Mouse (Mus musculus) embryonic facial prominence, embryonic 10.5 days (tissue): Measurements from ENCODE around the gene Cxcl16. TPM values are rescaled to one million over a fixed set of nuclear protein-coding genes. Genes with fewer than 3 reads are reported as not detected.

Experiments used
- DNase-seq: peaks from one replicate; pipeline ENCODE4 v3.0.0-alpha.2; 2017; ENCODE audit warnings: low spot score
- H3K27ac ChIP-seq: fragments of 300-500 bp; sonication (generic); replicated peaks from 2 replicates; pipeline ENCODE4 v1.5.1; 2016; ENCODE audit warnings: mild to moderate bottlenecking
- H3K27me3 ChIP-seq: fragments of 300-500 bp; sonication (generic); replicated peaks from 2 replicates; pipeline ENCODE4 v1.6.1; 2016; ENCODE audit warnings: low read depth, mild to moderate bottlenecking; ENCODE audit not compliant: poor library complexity, severe bottlenecking
- H3K36me3 ChIP-seq: fragments of 300-500 bp; sonication (generic); replicated peaks from 2 replicates; pipeline ENCODE4 v1.6.1; 2016; ENCODE audit warnings: mild to moderate bottlenecking, moderate library complexity
- H3K4me1 ChIP-seq: fragments of 300-500 bp; sonication (generic); 2 replicates; pipeline ENCODE4 v1.6.1; 2016
- H3K4me3 ChIP-seq: fragments of 300-500 bp; sonication (generic); 2 replicates; pipeline ENCODE4 v1.5.1; 2016; ENCODE audit warnings: mild to moderate bottlenecking, moderate library complexity
- H3K9me3 ChIP-seq: fragments of 300-500 bp; sonication (generic); 2 replicates; pipeline ENCODE4 v1.6.1; 2016; ENCODE audit warnings: mild to moderate bottlenecking
- WGBS: fragments of 180-500 bp; shearing (Covaris S2); methylation state at CpG from one replicate; pipeline ENCODE4 v1.1.7; 2016; 5-methylcytosine and 5-hydroxymethylcytosine counted together
- polyA plus RNA-seq: library from polyadenylated mRNA; unstranded; fragments of >200 nt; fragmentation: Nextera tagmentation; extraction: Ambion mirVana; gene quantifications from 2 replicates; pipeline ENCODE4 v1.2.1, GENCODE M21; 2016

Cxcl16 gene
- polyA plus RNA-seq, result 0.39 and 0.65 TPM in 2 replicates

DNA sequence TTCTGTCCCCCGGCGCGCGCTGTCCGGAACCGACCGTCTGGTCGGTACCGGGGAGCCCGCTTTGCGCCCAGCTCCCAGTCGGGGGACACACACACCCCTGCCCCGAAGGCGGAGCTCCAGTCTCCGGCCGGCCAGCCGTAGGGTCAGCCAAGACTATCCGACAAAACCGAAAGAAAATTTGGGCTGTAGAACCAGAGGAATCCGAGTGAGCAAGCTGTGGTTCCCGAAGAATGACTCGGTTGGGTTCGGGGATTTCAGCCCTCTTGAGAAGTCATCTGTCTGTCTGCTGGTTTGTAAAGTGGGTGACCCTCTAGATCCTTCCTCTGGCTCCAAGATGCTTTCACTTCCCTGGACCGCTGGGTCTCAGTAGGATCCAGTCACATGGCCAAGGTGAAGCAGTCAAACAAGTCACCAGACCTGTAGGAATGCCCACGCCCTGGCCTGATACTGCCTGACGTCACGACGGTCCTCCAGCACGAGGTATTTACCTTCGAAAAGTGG is at the start of gene Cxcl16:
Gene Cxcl16 (minus strand): TSS at position 384 of the 501 bp plus-strand sequence.
- Histone ChIP-seq H3K27me3 (peaks cover 71% of the 10 kb centered on the region), H3K4me3 (peak within 1 kb of the TSS; percentile 65), H3K4me1 (peaks cover 19% of the 10 kb centered on the region), H3K27ac (peak within 1 kb of the TSS; percentile 44; the same call in 1 of the 2 replicates), H3K36me3 (peaks cover 7% of the 10 kb centered on the region; the same call in 1 of the 2 replicates), H3K9me3 (no peaks in the 10 kb centered on the region)
- 5% methylated on average over 30 of the region's 30 CpGs for WGBS
- DNase-seq, result peak; percentile 41

DNA sequence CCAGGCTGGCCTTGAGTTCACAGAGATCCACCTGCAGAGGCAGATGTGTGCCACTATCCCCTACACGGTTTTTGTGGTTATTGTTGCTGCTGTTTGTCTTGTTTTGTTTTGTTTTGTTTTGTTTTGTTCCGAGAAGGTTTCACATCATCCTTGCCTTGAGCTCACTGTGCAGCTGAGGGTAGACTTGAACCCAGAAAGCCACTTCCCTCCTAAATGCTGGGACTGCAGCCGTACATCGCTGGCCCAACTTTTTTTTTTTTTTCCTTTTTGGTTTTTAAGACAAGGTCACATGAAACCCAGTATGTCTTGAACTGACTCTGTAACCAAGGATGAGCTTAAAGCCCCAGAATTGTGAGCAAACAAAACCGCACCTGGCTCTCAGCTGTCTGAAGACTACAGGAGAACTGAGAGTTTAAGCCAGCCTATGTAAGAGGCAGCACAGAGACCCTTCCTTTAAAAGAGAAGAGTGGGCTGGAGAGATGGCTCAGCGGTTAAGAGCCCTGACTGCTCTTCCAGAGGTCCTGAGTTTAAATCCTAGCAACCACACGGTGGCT is 47.3 kb upstream of the Cxcl16 start:
- WGBS, result 75% methylated on average over 7 of the region's 7 CpGs
- DNase-seq, result no peak
- Histone ChIP-seq H3K9me3 (no peaks in the 10 kb centered on the region), H3K27ac (no peak overlapping the region), H3K4me3 (no peak overlapping the region), H3K27me3 (peaks cover 17% of the 10 kb centered on the region), H3K4me1 (peaks cover 21% of the 10 kb centered on the region), H3K36me3 (no peaks in the 10 kb centered on the region)

DNA sequence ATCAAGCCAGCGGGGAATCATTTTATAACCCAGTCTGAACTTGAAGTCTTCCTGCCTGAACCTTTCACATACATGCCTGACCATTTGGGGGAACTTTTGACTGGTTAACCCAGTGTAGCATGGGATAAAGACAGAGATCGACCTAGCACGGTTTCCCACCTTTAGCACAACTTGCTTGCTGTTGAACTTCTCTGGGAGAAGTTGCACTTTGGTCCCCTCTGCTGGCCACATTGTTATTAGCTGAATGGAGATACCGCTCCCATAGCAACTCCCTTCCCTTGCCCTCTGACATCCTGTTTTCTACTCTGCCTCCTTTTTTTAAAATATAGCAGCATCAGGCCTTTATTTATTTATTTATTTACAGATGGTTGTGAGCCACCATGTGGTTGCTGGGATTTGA is 46.6 kb upstream of the Cxcl16 start:
- H3K36me3 ChIP-seq, result no peaks in the 10 kb centered on the region
- H3K27ac ChIP-seq, result no peak overlapping the region
- whole genome bisulfite sequencing, result 28% methylated on average over 4 of the region's 4 CpGs

DNA sequence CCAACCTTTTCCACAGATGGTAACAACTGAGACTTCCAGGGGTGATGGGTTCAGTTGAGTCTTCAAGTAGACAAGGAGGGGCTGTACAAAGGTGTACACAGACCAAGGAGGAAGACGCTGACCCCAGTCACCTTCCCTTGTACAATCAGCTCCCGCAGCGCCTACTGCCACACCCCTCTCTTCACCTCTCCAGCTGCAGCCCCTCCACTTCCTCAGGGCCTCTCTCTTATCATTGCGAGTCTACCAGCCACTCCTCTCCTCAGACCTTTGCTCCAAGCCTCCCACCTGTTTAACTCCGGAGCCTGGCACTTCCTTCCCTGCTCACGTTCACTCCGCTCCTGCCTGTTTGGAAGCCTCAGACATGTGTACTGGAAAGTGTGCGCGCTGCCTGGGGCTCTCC is 45.2 kb upstream of the Cxcl16 start, which contains the start of gene Tm4sf5:
Gene Tm4sf5 (plus strand): TSS at position 275 of the 400 bp plus-strand sequence.
- peaks cover 7% of the 10 kb centered on the region for H3K4me1 ChIP-seq
- 78% methylated on average over 9 of the region's 9 CpGs for WGBS
- no peaks in the 10 kb centered on the region for H3K36me3 ChIP-seq
- peaks cover 13% of the 10 kb centered on the region for H3K27me3 ChIP-seq
- H3K4me3 ChIP-seq, result no peak within 1 kb of the TSS
- H3K9me3 ChIP-seq, result no peaks in the 10 kb centered on the region
- no peak for DNase-seq
- no peak within 1 kb of the TSS for H3K27ac ChIP-seq

More for the DNA sequence above, 46.6 kb upstream of the Cxcl16 start:
- peaks cover 17% of the 10 kb centered on the region for H3K27me3 ChIP-seq
- H3K9me3 ChIP-seq, result no peaks in the 10 kb centered on the region
- H3K4me3 ChIP-seq, result no peak overlapping the region
- DNase-seq, result peak; percentile 63
- H3K4me1 ChIP-seq, result peaks cover 19% of the 10 kb centered on the region

DNA sequence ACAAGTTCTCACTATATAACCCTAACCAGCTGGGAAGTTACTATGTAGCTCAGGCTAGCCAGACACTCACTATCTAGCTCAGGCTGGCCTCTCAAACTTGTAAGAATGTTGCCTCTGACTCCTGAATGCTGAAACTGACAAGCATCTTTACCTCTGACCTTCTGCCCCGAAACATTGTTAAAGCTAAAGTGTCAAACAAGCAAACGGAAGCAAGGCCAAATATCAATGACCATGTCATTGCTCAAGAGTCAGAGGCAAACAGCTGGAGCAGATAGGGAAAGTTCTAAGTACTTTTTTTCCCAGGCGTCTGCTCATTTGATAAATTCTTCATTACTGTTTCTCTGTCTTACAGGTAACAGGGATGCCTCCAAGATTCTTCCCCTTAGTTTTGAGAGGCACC is 42.2 kb upstream of the Cxcl16 start:
- H3K4me1 ChIP-seq, result no peaks in the 10 kb centered on the region
- no peak overlapping the region for H3K4me3 ChIP-seq
- no peaks in the 10 kb centered on the region for H3K9me3 ChIP-seq
- H3K27ac ChIP-seq, result no peak overlapping the region
- no peak for DNase-seq
- WGBS, result 69% methylated on average over 3 of the region's 3 CpGs
- no peaks in the 10 kb centered on the region for H3K27me3 ChIP-seq
- no peaks in the 10 kb centered on the region for H3K36me3 ChIP-seq

DNA sequence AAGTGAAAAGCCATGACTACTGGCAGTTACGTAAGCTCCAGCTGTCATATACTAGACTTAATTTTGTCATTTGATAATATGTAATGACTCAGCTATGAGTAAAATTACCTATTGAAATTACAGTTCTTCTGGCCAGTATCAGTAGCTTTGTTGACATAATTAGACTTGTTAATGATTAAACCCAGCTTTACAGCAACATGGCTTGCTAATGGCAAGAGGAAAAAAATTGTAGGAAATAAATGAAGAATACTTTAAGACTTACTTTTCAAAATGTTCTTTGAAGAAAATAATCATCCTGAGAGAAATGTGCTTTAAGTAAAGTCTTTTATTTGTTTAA is 40.7 kb upstream of the Cxcl16 start:
- WGBS, result 90% methylated on average over 1 of the region's 1 CpGs
- no peak for DNase-seq
- no peak overlapping the region for H3K27ac ChIP-seq

DNA sequence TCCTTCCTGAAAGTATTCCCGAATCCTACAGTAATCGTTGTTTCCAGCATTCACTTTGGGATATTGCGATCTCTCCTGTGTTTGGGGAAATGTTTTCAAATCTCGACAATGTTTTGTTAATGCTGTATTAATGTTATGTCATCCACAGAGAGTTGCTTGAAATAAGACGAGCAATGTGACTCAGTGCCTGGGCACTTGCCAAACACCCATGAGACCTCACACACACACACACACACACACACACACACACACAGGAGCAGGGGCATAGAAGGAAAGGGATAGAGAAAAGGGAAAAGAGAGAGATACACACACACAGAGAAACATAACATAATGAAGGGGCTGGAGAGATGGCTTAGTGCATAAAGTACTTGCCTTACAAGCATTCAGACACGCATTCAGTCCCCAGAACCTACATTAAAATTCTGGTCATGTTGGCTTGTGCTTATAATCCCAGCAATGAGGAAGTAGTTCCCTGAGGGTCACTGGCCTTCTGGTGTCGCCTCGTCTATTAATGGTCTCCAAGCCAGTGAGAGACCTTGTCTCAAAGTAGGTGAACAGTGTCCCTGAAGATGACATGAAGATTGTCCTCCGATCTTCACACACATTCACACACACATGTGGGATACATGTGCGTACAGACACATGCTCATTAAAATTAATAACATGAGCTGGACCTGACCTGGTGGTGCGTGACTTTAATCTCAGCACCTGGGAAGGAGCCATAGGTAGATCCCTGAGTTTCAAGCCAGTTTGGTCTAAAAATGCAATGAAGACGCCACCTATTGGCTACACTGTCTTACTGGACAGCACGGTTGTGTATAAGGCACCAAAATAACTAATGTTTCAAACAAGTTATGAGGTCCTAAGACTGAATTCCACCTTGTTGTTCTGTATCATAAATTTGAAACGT is 40.0 kb upstream of the Cxcl16 start:
- Histone ChIP-seq H3K27me3 (no peaks in the 10 kb centered on the region), H3K27ac (no peak overlapping the region)
- DNase-seq, result no peak

More for the DNA sequence above, 40.7 kb upstream of the Cxcl16 start:
- no peaks in the 10 kb centered on the region for H3K36me3 ChIP-seq
- no peaks in the 10 kb centered on the region for H3K9me3 ChIP-seq
- no peak overlapping the region for H3K4me3 ChIP-seq
- H3K27me3 ChIP-seq, result no peaks in the 10 kb centered on the region
- H3K4me1 ChIP-seq, result no peaks in the 10 kb centered on the region

DNA sequence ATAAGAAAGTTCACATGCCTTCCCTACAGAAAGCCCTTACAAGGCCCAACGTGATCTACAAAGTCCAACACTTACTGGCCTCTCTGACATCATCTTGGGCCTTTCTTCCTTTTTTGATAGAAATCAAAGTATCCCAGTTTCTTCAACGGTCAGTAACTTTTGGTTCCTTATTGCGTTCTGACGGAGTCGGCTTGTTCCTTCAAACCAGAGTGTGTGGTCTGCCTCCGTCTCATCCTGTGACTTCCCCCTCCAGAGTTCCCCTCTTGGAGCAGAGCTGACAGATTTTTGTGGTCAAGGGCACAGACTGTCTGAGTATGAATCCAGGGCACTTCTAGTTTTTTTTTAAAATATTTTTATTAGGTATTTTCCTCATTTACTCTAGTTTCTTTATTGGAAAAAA is 29.9 kb upstream of the Cxcl16 start:
- WGBS, result 85% methylated on average over 6 of the region's 6 CpGs
- Histone ChIP-seq H3K36me3 (no peaks in the 10 kb centered on the region), H3K4me3 (no peak overlapping the region), H3K9me3 (no peaks in the 10 kb centered on the region), H3K27ac (no peak overlapping the region), H3K27me3 (no peaks in the 10 kb centered on the region), H3K4me1 (no peaks in the 10 kb centered on the region)
- no peak for DNase-seq

More for the DNA sequence above, 40.0 kb upstream of the Cxcl16 start:
- Histone ChIP-seq H3K4me1 (no peaks in the 10 kb centered on the region), H3K4me3 (no peak overlapping the region), H3K36me3 (no peaks in the 10 kb centered on the region), H3K9me3 (no peaks in the 10 kb centered on the region)
- WGBS, result 77% methylated on average over 14 of the region's 14 CpGs

DNA sequence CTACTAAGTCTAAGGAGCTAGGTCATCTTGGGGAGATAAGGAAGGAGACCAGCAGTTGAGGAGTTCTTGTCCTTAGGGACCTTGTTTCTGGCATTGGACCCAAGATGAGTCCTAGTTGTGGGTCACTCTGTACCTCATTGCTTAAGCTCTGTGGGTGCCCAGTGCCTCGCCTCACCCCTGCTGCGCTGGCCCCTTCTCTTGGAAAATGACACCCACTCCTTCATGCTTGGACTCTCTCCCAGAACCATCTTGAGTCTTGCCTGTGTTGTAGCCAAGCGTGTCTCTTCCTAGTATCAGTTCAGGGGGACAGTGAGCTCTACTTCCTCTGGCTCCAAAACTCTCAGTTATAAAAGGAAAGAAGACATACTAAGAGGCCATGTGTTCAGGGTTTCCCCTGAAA is 29.4 kb upstream of the Cxcl16 start:
- no peak for DNase-seq
- Histone ChIP-seq H3K27me3 (no peaks in the 10 kb centered on the region), H3K4me1 (no peaks in the 10 kb centered on the region), H3K27ac (no peak overlapping the region), H3K4me3 (no peak overlapping the region), H3K9me3 (no peaks in the 10 kb centered on the region), H3K36me3 (no peaks in the 10 kb centered on the region)
- WGBS, result 88% methylated on average over 3 of the region's 3 CpGs

DNA sequence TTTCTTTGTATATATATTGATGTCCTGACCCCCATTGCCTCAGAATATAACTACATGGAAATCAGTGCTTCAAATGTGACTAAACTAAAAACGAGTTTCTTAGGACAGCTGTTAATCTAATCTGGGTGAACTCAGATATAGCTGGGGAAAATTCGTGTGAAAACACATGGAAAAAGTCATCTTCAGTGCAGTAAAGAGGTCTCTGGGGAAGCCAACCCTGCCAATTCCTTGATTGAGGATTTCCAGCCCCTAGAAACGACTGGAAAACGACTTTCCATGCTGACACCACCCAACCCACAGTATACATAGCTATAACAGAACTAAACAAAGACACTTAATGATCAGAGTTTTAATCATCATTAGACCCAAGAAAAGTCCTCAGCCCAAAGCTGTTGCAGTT is 28.0 kb upstream of the Cxcl16 start:
- H3K4me1 ChIP-seq, result no peaks in the 10 kb centered on the region
- no peak for DNase-seq
- no peak overlapping the region for H3K4me3 ChIP-seq
- no peak overlapping the region for H3K27ac ChIP-seq
- H3K27me3 ChIP-seq, result no peaks in the 10 kb centered on the region
- 56% methylated on average over 4 of the region's 4 CpGs for WGBS
- H3K9me3 ChIP-seq, result no peaks in the 10 kb centered on the region
- H3K36me3 ChIP-seq, result no peaks in the 10 kb centered on the region

DNA sequence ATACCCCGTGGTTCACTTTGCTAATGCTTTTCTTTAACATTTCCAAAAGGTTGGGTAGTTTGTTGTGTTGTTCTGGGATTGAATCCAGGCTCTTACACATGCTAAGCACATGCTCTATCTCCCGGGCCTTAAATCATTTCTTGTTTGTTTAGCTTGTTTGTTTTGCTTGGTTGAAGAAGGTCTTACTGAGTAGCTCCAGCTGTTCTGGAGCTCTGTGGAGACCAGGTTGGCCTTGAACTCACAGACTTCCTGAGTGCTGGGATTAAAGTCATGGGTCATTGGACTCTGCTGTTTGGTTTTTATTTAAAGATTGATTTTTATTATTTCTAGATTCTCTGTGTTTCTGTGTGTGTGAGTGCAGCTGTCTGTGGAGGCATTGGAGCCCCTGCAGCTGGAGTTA is 25.7 kb upstream of the Cxcl16 start:
- Histone ChIP-seq H3K9me3 (no peaks in the 10 kb centered on the region), H3K27me3 (no peaks in the 10 kb centered on the region), H3K27ac (no peak overlapping the region), H3K4me3 (no peak overlapping the region), H3K36me3 (no peaks in the 10 kb centered on the region), H3K4me1 (no peaks in the 10 kb centered on the region)
- no peak for DNase-seq
- WGBS, result 65% methylated on average over 2 of the region's 2 CpGs

DNA sequence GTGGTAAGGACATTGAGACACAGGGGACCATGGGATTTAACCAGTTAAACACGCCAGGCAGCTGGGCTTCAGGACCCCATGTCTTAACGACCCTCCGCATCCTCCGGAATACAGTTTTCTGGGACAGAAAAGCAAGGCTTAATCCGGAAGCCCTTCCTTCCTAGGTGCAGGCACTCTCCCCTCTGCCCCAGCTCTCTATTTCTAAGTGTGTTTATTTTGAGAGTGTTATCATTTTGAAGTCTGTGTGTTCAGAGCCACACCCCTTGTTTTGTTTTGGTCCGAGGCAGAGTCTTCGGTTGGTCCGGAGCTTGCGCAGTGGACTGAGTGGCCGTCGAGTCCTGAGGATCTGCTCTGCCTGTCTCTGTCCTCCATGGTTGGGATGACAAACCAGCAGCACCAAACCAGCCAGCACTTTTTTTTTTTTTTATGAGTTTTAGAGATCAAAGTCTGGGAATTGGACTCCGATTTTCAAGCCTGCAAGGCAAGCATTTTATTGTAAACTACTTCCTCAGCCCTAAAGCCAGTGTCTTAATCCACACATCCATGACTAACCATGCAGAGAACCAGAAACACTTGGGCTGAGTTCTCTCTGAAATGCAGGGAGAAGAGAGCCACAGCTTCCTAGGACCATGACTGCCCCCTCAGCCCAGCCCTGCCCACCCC is 15.2 kb upstream of the Cxcl16 start:
- WGBS, result 85% methylated on average over 12 of the region's 12 CpGs
- H3K4me1 ChIP-seq, result no peaks in the 10 kb centered on the region
- DNase-seq, result no peak
- no peaks in the 10 kb centered on the region for H3K27me3 ChIP-seq
- no peak overlapping the region for H3K4me3 ChIP-seq
- no peaks in the 10 kb centered on the region for H3K36me3 ChIP-seq
- H3K9me3 ChIP-seq, result no peaks in the 10 kb centered on the region
- no peak overlapping the region for H3K27ac ChIP-seq
